Mouse (Mus musculus) midbrain, embryonic 16.5 days (tissue): ENCODE measurements around the gene Eng. TPM values are rescaled to one million over a fixed set of nuclear protein-coding genes. Genes with fewer than 3 reads are reported as not detected.
A peak's percentile ranks its signal among the peaks of the same experiment; 100 is the strongest.

Source experiments
- ATAC-seq: fragments of 200-750 bp; cut with Nextera tagmentation; 2 replicates; pipeline ENCODE4 v1.8.0; 2017; ENCODE audit warnings: moderate TSS enrichment
- H3K27ac ChIP-seq: fragments of 300-500 bp; sonication (generic); 2 replicates; pipeline ENCODE4 v1.5.1; 2014; ENCODE audit warnings: mild to moderate bottlenecking, low read length, mixed read lengths
- H3K27me3 ChIP-seq: fragments of 300-500 bp; sonication (generic); 2 replicates; pipeline ENCODE4 v1.6.1; 2014; ENCODE audit warnings: low read depth, low read length, mixed read lengths; ENCODE audit not compliant: control insufficient read depth, insufficient read depth
- H3K36me3 ChIP-seq: fragments of 300-500 bp; sonication (generic); 2 replicates; pipeline ENCODE4 v1.6.1; 2014; ENCODE audit warnings: mild to moderate bottlenecking, low read length, moderate library complexity, mixed read lengths; ENCODE audit not compliant: control insufficient read depth, insufficient read depth
- H3K4me1 ChIP-seq: fragments of 300-500 bp; sonication (generic); 2 replicates; pipeline ENCODE4 v1.6.1; 2014; ENCODE audit warnings: mild to moderate bottlenecking, low read length, mixed read lengths; ENCODE audit not compliant: control insufficient read depth, insufficient read depth
- H3K4me2 ChIP-seq: fragments of 300-500 bp; sonication (generic); 2 replicates; pipeline ENCODE4 v1.6.1; 2014; ENCODE audit warnings: mild to moderate bottlenecking, low read length, mixed read lengths
- H3K4me3 ChIP-seq: fragments of 300-500 bp; sonication (generic); 2 replicates; pipeline ENCODE4 v1.5.1; 2014; ENCODE audit warnings: low read depth, mild to moderate bottlenecking, low read length, moderate library complexity, mixed read lengths
- H3K9ac ChIP-seq: fragments of 300-500 bp; sonication (generic); 2 replicates; pipeline ENCODE4 v1.6.1; 2014; ENCODE audit warnings: low read depth, low read length, mixed read lengths
- H3K9me3 ChIP-seq: fragments of 300-500 bp; sonication (generic); replicated peaks from 2 replicates; pipeline ENCODE4 v1.6.1; 2014; ENCODE audit warnings: mild to moderate bottlenecking, low read length, mixed read lengths; ENCODE audit not compliant: control insufficient read depth, poor library complexity, severe bottlenecking
- WGBS: fragments of 180-500 bp; shearing (Covaris S2); extraction: QIAGEN DNeasy Blood & Tissue Kit; methylation state at CpG from one replicate; pipeline ENCODE4 v1.1.7; 2014; 5-methylcytosine and 5-hydroxymethylcytosine counted together
- polyA plus RNA-seq: library from polyadenylated mRNA; unstranded; fragments of >200 nt; fragmentation: Nextera tagmentation; extraction: Ambion mirVana; gene quantifications from 2 replicates; pipeline ENCODE4 v1.2.1, GENCODE M21; 2015

Gene Eng
- polyA plus RNA-seq, 1 experiment from 2014 or later, result 27.2 TPM

GRCm38 (mm10) chr2:32606161-32607142, 39.9 kb upstream of the Eng start:
- 18% methylated on average over 34 of the region's 55 CpGs for WGBS
- Histone ChIP-seq H3K9me3 (no peaks in the 10 kb centered on the region), H3K27ac (no peak overlapping the region), H3K27me3 (peaks cover 3% of the 10 kb centered on the region; the same call in 1 of the 2 replicates), H3K4me3 (peak overlapping the region; percentile 68), H3K4me2 (peak overlapping the region; percentile 86), H3K9ac (peak overlapping the region; percentile 79), H3K4me1 (peaks cover 23% of the 10 kb centered on the region), H3K36me3 (no peaks in the 10 kb centered on the region)
- ATAC-seq, result peak; percentile 84

DNA sequence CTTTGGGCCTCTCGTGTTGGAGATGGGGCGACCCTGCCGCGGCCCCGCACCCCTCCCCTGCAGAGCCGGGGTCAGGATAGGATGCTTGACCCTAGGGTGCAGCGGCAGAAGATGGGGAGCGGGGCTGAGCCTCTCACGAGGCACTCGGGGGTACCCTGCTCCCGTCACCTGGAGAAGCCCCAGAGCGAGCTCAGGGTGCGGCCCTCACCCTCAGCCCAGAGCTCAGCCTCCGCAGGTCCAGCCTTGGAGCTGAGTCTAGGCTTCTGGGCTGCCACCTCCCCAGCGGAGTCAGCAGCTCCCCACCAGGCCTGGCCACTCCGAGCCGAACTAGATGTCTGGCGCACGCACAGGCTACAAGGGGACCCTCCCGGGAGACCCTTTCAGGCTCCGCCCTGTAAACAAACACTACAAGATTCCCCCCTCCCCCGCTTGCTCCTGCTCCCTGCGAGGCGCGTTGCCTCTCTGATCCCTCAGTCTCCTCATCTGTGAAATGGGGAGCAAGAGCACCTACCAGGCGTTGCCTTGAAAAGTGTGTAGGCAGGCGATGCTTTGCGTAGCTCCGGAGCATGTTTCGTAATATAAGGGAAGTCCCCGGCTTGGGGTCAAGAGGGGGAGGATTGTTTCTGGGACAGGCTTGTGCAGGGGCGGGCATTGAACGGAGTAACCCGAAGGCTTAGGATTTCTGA, 39.0 kb upstream of the Eng start:
- H3K36me3 ChIP-seq, result no peaks in the 10 kb centered on the region
- peak overlapping the region; percentile 79 for H3K9ac ChIP-seq
- WGBS, result 8% methylated on average over 32 of the region's 34 CpGs
- H3K4me2 ChIP-seq, result peak overlapping the region; percentile 86
- peak; percentile 66 for ATAC-seq
- H3K27ac ChIP-seq, result no peak overlapping the region
- H3K4me3 ChIP-seq, result peak overlapping the region; percentile 68
- H3K9me3 ChIP-seq, result no peaks in the 10 kb centered on the region
- H3K4me1 ChIP-seq, result peaks cover 23% of the 10 kb centered on the region
- H3K27me3 ChIP-seq, result peaks cover 3% of the 10 kb centered on the region; the same call in 1 of the 2 replicates

GRCm38 (mm10) chr2:32608141-32608777, 38.1 kb upstream of the Eng start:
- no peak overlapping the region for H3K27ac ChIP-seq
- peak overlapping the region; percentile 86 for H3K4me2 ChIP-seq
- peaks cover 23% of the 10 kb centered on the region for H3K4me1 ChIP-seq
- peak overlapping the region; percentile 68 for H3K4me3 ChIP-seq
- 10% methylated on average over 25 of the region's 25 CpGs for WGBS
- H3K9ac ChIP-seq, result 0 out of 2 replicates have a peak overlapping the region, but pooled peaks have one; percentile 36
- peaks cover 3% of the 10 kb centered on the region; the same call in 1 of the 2 replicates for H3K27me3 ChIP-seq
- H3K36me3 ChIP-seq, result no peaks in the 10 kb centered on the region
- no peaks in the 10 kb centered on the region for H3K9me3 ChIP-seq
- peak; percentile 44; the same call in 1 of the 2 replicates for ATAC-seq

- WGBS, result 41% methylated on average over 18 of the region's 18 CpGs
- Histone ChIP-seq H3K27me3 (peaks cover 3% of the 10 kb centered on the region; the same call in 1 of the 2 replicates), H3K4me1 (peaks cover 23% of the 10 kb centered on the region), H3K36me3 (no peaks in the 10 kb centered on the region), H3K9ac (no peak overlapping the region), H3K4me2 (peak overlapping the region; percentile 86), H3K9me3 (no peaks in the 10 kb centered on the region), H3K27ac (no peak overlapping the region), H3K4me3 (peak overlapping the region; percentile 68)
- no peak for ATAC-seq
Observed at GRCm38 (mm10) chr2:32608778-32609435, 37.5 kb upstream of the Eng start.

DNA sequence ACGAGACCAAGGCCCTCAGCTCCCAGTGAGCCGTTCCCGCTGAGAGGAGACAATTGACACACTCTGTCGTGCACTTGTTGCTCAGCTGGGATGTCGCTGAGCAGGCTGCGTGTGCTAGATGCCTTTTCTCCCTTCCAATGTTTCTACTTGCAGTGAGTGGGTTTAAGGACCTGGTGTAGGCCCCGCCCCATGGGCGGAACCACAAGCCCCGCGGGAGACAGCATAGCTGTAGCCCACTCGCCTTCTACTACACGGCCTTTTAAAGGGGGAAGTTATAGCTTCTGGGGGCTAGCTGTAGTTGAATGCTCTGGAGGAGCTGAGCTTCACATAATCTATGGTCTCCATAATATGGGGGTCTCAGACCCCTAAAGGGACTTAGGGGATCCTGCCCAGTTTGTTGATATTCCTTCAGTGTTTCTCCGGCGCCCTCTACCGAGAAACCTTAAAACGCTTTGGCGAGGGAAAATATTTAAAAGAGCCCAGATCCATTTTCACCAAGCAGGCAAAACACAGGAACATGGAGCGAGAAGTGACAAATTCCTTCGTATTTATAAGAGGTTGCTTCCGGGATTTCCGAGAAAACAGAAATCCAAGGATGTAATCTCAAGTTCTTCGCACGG, 35.7 kb upstream of the Eng start:
- H3K27ac ChIP-seq, result no peak overlapping the region
- no peaks in the 10 kb centered on the region for H3K9me3 ChIP-seq
- H3K36me3 ChIP-seq, result no peaks in the 10 kb centered on the region
- WGBS, result 17% methylated on average over 23 of the region's 23 CpGs
- peaks cover 23% of the 10 kb centered on the region for H3K4me1 ChIP-seq
- peak overlapping the region; percentile 30 for H3K4me3 ChIP-seq
- H3K4me2 ChIP-seq, result peak overlapping the region; percentile 53
- peaks cover 3% of the 10 kb centered on the region; the same call in 1 of the 2 replicates for H3K27me3 ChIP-seq
- no peak for ATAC-seq
- H3K9ac ChIP-seq, result peak overlapping the region; percentile 36; the same call in 1 of the 2 replicates

GRCm38 (mm10) chr2:32612274-32612673, 34.1 kb upstream of the Eng start:
- peaks cover 3% of the 10 kb centered on the region; the same call in 1 of the 2 replicates for H3K27me3 ChIP-seq
- no peaks in the 10 kb centered on the region for H3K36me3 ChIP-seq
- H3K4me3 ChIP-seq, result no peak overlapping the region
- no peak overlapping the region for H3K27ac ChIP-seq
- no peak overlapping the region for H3K9ac ChIP-seq
- no peaks in the 10 kb centered on the region for H3K9me3 ChIP-seq
- peaks cover 23% of the 10 kb centered on the region for H3K4me1 ChIP-seq
- WGBS, result 71% methylated on average over 26 of the region's 26 CpGs
- ATAC-seq, result no peak
- no peak overlapping the region for H3K4me2 ChIP-seq

DNA sequence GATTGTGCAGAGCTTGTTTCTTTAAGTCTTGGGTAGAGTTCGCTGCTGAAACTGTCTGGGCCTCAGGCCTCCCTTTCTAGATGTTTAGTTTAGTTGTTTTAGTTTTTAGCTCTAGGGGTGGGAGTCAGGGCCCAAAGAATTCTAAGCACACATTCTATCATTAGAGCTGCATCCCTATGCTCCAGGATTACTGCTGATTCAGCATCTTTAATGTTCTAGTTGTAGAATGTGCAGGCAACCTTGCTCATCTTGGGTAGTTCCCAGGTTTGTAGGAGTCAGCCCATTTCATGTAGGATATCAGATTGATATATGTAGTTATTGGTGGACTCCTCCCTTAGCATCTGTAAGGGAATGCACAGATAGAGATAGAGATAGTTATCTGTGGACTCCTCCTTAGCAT, 29.3 kb upstream of the Eng start:
- no peak overlapping the region for H3K4me2 ChIP-seq
- H3K9me3 ChIP-seq, result 0 out of 2 replicates have a peak, but pooled peaks cover 3% of the 10 kb centered on the region
- H3K9ac ChIP-seq, result no peak overlapping the region
- H3K36me3 ChIP-seq, result peaks cover 2% of the 10 kb centered on the region; the same call in 1 of the 2 replicates
- H3K27me3 ChIP-seq, result no peaks in the 10 kb centered on the region
- peaks cover 6% of the 10 kb centered on the region; the same call in 1 of the 2 replicates for H3K4me1 ChIP-seq
- no peak overlapping the region for H3K27ac ChIP-seq
- no peak overlapping the region for H3K4me3 ChIP-seq
- 97% methylated on average over 1 of the region's 1 CpGs for WGBS
- no peak for ATAC-seq

GRCm38 (mm10) chr2:32617601-32618000, 28.8 kb upstream of the Eng start:
- H3K27ac ChIP-seq, result no peak overlapping the region
- peaks cover 2% of the 10 kb centered on the region; the same call in 1 of the 2 replicates for H3K36me3 ChIP-seq
- H3K4me1 ChIP-seq, result peaks cover 6% of the 10 kb centered on the region; the same call in 1 of the 2 replicates
- H3K27me3 ChIP-seq, result no peaks in the 10 kb centered on the region
- H3K4me3 ChIP-seq, result no peak overlapping the region
- no peak for ATAC-seq
- H3K9me3 ChIP-seq, result 0 out of 2 replicates have a peak, but pooled peaks cover 3% of the 10 kb centered on the region
- 91% methylated on average over 4 of the region's 4 CpGs for WGBS
- no peak overlapping the region for H3K4me2 ChIP-seq
- no peak overlapping the region for H3K9ac ChIP-seq
